Mouse (Mus musculus) intestine, postnatal 0 days (tissue): ENCODE results near the gene Cabp1. TPM values are rescaled to one million over a fixed set of nuclear protein-coding genes. Genes with fewer than 3 reads are reported as not detected.

ENCODE experiments used
- ATAC-seq: fragments of 200-750 bp; cut with Nextera tagmentation; 2 replicates; pipeline ENCODE4 v1.8.0; 2017; ENCODE audit warnings: mild to moderate bottlenecking, moderate TSS enrichment, moderate library complexity
- H3K27ac ChIP-seq: fragments of 300-500 bp; sonication (generic); 2 replicates; pipeline ENCODE4 v1.5.1; 2014; ENCODE audit warnings: mild to moderate bottlenecking, low read depth, low read length, moderate library complexity
- H3K27me3 ChIP-seq: fragments of 300-500 bp; sonication (generic); replicated peaks from 2 replicates; pipeline ENCODE4 v1.6.1; 2014; ENCODE audit warnings: low read length, mixed read lengths; ENCODE audit not compliant: control insufficient read depth, insufficient read depth
- H3K36me3 ChIP-seq: fragments of 300-500 bp; sonication (generic); 2 replicates; pipeline ENCODE4 v1.6.1; 2014; ENCODE audit warnings: mild to moderate bottlenecking, moderate library complexity; ENCODE audit not compliant: control insufficient read depth, insufficient read depth
- H3K4me1 ChIP-seq: fragments of 300-500 bp; sonication (generic); replicated peaks from 2 replicates; pipeline ENCODE4 v1.6.1; 2014; ENCODE audit warnings: antibody characterized with exemption, low read length, mixed read lengths; ENCODE audit not compliant: control insufficient read depth, insufficient read depth
- H3K4me2 ChIP-seq: fragments of 300-500 bp; sonication (generic); replicated peaks from 2 replicates; pipeline ENCODE4 v1.6.1; 2014; ENCODE audit warnings: low read depth, mild to moderate bottlenecking, moderate library complexity
- H3K4me3 ChIP-seq: fragments of 300-500 bp; sonication (generic); 2 replicates; pipeline ENCODE4 v1.5.1; 2014; ENCODE audit warnings: low read depth, low read length
- H3K9ac ChIP-seq: fragments of 300-500 bp; sonication (generic); 2 replicates; pipeline ENCODE4 v1.6.1; 2014; ENCODE audit warnings: mild to moderate bottlenecking, low read depth, low read length
- H3K9me3 ChIP-seq: fragments of 300-500 bp; sonication (generic); 2 replicates; pipeline ENCODE4 v1.6.1; 2016; ENCODE audit warnings: mixed run types; ENCODE audit not compliant: control insufficient read depth
- CTCF ChIP-seq: sonication (generic); IDR thresholded peaks from 2 replicates; pipeline ENCODE4 v1.5.1; 2016; ENCODE audit warnings: low read depth, mild to moderate bottlenecking, control low read depth, antibody characterized with exemption, moderate library complexity
- WGBS: fragments of 180-500 bp; shearing (Covaris S2); extraction: QIAGEN DNeasy Blood & Tissue Kit; methylation state at CpG from one replicate; pipeline ENCODE4 v1.1.7; 2014; 5-methylcytosine and 5-hydroxymethylcytosine counted together
- polyA plus RNA-seq: library from polyadenylated mRNA; unstranded; fragments of >200 nt; fragmentation: Nextera tagmentation; extraction: Ambion mirVana; gene quantifications from 2 replicates; pipeline ENCODE4 v1.2.1, GENCODE M21; 2015

Cabp1 gene
- polyA plus RNA-seq, 1 experiment from 2014 or later = 0.57 TPM

DNA sequence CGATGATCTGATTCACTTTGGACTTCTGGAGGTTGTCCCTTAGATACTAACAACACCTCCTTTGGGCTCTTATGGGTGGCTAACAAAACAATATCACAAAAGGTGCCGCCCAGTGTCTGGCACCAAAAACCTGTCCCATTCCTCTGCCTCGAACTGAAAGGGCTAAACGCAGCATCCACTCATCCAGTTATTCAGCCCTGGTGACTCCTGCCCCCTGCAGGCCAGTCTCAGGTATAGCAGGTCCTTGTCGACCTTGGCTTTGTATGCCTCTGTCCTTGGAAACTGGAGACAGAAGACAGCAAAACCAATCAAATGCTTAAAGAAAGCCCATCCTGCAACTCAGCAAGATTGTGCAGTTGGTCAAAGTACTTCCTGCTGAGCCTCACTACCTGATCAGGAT is 5.4 kb downstream of the Cabp1 start:
- H3K27me3 ChIP-seq = peaks cover 54% of the 10 kb centered on the region
- no peak for ATAC-seq
- 45% methylated on average over 5 of the region's 5 CpGs for WGBS
- H3K9ac ChIP-seq = no peak overlapping the region
- TF ChIP-seq CTCF = peak; percentile 86
- H3K4me3 ChIP-seq = no peak overlapping the region
- no peaks in the 10 kb centered on the region for H3K9me3 ChIP-seq
- no peak overlapping the region for H3K4me2 ChIP-seq
- H3K4me1 ChIP-seq = peaks cover 5% of the 10 kb centered on the region
- H3K36me3 ChIP-seq = no peaks in the 10 kb centered on the region
- no peak overlapping the region for H3K27ac ChIP-seq

DNA sequence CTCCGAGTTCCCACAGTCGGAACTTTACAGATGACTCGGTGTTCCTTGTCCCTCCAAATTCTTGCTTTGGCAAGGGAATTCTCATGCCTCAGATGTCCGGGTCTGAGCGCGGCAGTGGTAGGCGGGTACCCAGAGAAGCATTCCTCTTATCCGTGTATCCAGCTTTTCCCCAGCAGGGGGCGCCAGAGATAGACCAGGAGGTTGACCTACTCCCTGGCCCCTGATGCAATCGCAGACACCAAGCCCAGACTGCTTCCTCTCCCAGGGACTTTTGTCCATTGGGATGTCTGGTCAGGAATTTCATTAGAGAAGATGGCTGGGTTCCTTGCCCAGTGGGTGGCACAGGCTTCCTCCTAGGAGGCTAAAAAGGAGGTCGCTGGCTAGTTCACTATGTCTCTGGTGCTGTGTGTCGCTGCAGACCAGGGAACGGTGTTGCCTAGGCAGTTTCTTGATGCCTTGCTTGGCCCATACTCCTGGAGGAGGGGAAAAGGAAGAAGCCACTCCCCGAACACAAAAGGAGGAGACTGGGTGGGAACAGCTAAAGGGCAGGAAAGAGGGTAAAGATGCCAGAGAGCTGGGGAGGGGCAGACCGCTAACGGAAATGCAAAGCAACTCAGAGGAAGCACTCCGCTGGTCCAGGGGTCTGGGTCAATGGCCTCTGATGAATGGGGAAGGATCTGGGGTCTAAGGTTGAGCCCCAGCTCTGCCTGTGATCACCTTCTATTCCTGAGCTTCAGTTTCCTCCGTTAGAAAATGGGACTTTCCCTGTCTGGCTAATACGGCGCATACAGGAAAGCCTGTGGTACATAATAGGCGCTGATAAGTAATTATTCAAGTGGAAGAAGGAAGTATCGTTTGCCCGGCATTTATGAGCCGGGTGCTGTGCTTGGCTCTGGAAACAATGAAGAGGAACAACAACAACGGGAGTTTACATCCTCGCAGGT is 6.7 kb downstream of the Cabp1 start:
- TF ChIP-seq CTCF = peak; percentile 95
- Histone ChIP-seq H3K9ac (no peak overlapping the region), H3K27ac (no peak overlapping the region), H3K9me3 (no peaks in the 10 kb centered on the region), H3K4me1 (no peaks in the 10 kb centered on the region), H3K4me2 (peak overlapping the region; percentile 39), H3K36me3 (no peaks in the 10 kb centered on the region), H3K4me3 (no peak overlapping the region), H3K27me3 (peaks cover 41% of the 10 kb centered on the region)
- WGBS = 16% methylated on average over 26 of the region's 26 CpGs
- peak; percentile 64 for ATAC-seq

DNA sequence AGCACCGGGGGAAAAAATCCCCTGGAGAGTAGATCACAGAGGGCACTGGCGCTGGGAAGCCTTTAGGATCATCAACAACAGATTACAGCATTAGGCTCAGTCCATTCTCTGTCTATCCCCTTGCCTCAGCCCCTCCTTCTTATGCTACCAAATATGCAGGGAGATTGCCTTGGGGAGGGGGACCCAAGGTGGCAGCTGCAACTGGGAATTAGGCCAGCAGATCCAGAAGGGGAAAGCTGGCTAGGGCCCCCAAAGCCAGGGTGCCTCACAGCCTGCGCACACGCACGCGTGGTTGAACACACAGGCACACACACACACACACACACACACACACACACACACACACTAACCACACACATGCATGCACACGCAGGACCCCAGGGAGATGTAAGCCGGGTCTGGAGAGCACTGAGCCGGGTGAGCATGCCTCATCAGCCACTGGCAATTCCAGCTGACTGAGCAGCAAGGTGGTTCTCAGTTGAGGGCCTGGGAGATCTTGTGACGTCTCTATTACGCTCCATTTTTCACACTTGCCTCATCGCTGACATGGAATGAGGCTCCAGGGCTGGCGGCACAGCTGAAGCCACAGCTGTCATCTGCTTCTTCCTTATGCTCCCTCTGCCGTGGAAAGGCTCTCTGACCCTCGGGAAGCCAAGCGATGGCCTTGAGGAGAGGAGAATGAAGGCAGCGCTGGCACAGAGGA is 7.7 kb downstream of the Cabp1 start:
- 47% methylated on average over 17 of the region's 17 CpGs for whole genome bisulfite sequencing
- H3K27ac ChIP-seq = no peak overlapping the region
- ATAC-seq = no peak
- TF ChIP-seq CTCF = no peak
- H3K4me2 ChIP-seq = peak overlapping the region; percentile 25; the same call in 1 of the 2 replicates
- H3K27me3 ChIP-seq = peaks cover 31% of the 10 kb centered on the region
- H3K36me3 ChIP-seq = no peaks in the 10 kb centered on the region
- H3K4me1 ChIP-seq = no peaks in the 10 kb centered on the region
- no peaks in the 10 kb centered on the region for H3K9me3 ChIP-seq
- no peak overlapping the region for H3K4me3 ChIP-seq
- H3K9ac ChIP-seq = no peak overlapping the region

DNA sequence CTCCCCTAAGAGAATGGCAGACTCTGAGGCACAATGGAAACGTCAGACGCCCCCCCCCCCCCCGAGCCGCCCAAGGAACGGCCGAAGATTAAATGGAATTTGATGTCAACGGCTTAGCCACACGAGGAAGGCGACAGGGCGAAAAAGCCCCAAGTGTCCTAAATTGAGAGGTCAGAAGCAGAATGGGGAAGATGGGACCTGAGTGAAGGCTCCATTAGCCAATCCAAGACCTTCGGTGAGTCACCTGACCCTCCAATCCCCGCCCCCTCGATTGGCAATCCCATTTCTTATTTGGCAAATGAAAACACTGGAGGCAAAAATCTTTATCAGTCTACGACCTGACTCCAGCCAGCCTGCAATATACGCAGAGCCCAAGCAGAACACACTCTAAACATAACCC is 9.5 kb downstream of the Cabp1 start:
- WGBS = 24% methylated on average over 15 of the region's 15 CpGs
- no peaks in the 10 kb centered on the region for H3K4me1 ChIP-seq
- no peak overlapping the region for H3K9ac ChIP-seq
- ATAC-seq = no peak
- no peaks in the 10 kb centered on the region for H3K36me3 ChIP-seq
- TF ChIP-seq CTCF = no peak
- H3K4me2 ChIP-seq = no peak overlapping the region
- H3K4me3 ChIP-seq = no peak overlapping the region
- no peak overlapping the region for H3K27ac ChIP-seq
- H3K9me3 ChIP-seq = no peaks in the 10 kb centered on the region
- H3K27me3 ChIP-seq = peaks cover 15% of the 10 kb centered on the region

DNA sequence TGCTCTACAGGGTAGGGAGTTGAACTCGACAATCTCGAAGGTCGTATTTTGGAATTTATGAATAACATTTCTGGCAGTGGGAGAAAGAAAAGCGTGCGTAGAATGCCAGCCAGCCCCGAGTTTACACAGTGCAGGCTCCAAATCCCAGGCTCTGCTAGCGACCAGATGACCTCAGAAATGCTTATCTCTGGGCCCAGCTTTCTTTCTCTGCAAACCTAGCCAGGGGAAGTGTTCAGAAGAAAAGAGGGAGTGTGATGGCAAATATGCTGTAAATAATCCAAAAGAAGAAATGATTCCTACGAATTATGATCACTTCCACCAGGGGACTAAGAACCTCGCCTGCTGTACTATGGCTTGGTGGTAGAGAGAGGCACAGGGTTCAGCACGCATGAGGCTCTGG is 10.7 kb downstream of the Cabp1 start:
- Histone ChIP-seq H3K4me1 (no peaks in the 10 kb centered on the region), H3K9ac (no peak overlapping the region), H3K4me3 (no peak overlapping the region), H3K9me3 (no peaks in the 10 kb centered on the region), H3K27ac (no peak overlapping the region), H3K36me3 (no peaks in the 10 kb centered on the region), H3K4me2 (no peak overlapping the region), H3K27me3 (peaks cover 11% of the 10 kb centered on the region; the same call in 1 of the 2 replicates)
- ATAC-seq = no peak
- 52% methylated on average over 10 of the region's 10 CpGs for WGBS
- TF ChIP-seq CTCF = no peak

DNA sequence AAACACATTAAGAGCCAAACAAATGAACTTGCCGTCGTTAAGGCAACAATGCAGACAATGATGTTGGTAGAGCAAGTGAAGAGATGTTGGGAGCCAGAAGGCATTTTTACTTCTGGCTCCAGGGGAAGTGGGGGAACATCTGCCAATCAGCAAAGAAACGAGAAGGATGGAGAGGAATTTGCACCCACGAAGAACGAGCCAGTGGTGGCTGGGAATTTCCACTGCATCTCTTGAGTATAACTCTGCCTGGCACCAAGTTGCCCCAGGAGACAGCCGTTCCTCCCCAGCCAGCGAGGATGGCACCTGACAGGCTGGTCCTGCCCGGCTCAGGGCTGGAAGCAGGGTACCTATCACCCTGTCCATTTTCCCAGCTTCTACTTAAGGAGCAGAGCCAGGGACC is 11.3 kb downstream of the Cabp1 start:
- Histone ChIP-seq H3K4me3 (no peak overlapping the region), H3K27ac (no peak overlapping the region), H3K27me3 (peaks cover 11% of the 10 kb centered on the region; the same call in 1 of the 2 replicates), H3K4me1 (no peaks in the 10 kb centered on the region), H3K36me3 (no peaks in the 10 kb centered on the region), H3K9me3 (no peaks in the 10 kb centered on the region), H3K9ac (no peak overlapping the region), H3K4me2 (no peak overlapping the region)
- TF ChIP-seq CTCF = no peak
- 76% methylated on average over 8 of the region's 8 CpGs for WGBS
- ATAC-seq = no peak
